Mouse (Mus musculus) stomach, embryonic 16.5 days (tissue): ENCODE results near the gene Kdelr1. TPM values are rescaled to one million over a fixed set of nuclear protein-coding genes. Genes with fewer than 3 reads are reported as not detected.

Experiments used
- ATAC-seq: fragments of 200-750 bp; cut with Nextera tagmentation; 2 replicates; pipeline ENCODE4 v1.8.0; 2017; ENCODE audit warnings: moderate number of reproducible peaks, moderate TSS enrichment; ENCODE audit not compliant: insufficient read depth, low FRiP score
- H3K27ac ChIP-seq: fragments of 300-500 bp; sonication (generic); 2 replicates; pipeline ENCODE4 v1.5.1; 2014; ENCODE audit warnings: low read length
- H3K27me3 ChIP-seq: fragments of 300-500 bp; sonication (generic); 2 replicates; pipeline ENCODE4 v1.6.1; 2014; ENCODE audit warnings: low read length, control low read depth, mixed read lengths; ENCODE audit not compliant: control insufficient read depth, insufficient read depth
- H3K36me3 ChIP-seq: fragments of 300-500 bp; sonication (generic); 2 replicates; pipeline ENCODE4 v1.6.1; 2014; ENCODE audit warnings: low read length; ENCODE audit not compliant: control insufficient read depth, insufficient read depth
- H3K4me1 ChIP-seq: fragments of 300-500 bp; sonication (generic); 2 replicates; pipeline ENCODE4 v1.6.1; 2014; ENCODE audit warnings: low read length, control low read depth, mixed read lengths; ENCODE audit not compliant: control insufficient read depth, insufficient read depth
- H3K4me2 ChIP-seq: fragments of 300-500 bp; sonication (generic); 2 replicates; pipeline ENCODE4 v1.6.1; 2014; ENCODE audit warnings: low read depth, low read length, mixed read lengths
- H3K4me3 ChIP-seq: fragments of 300-500 bp; sonication (generic); replicated peaks from 2 replicates; pipeline ENCODE4 v1.5.1; 2014; ENCODE audit warnings: mild to moderate bottlenecking, low read length
- H3K9ac ChIP-seq: fragments of 300-500 bp; sonication (generic); 2 replicates; pipeline ENCODE4 v1.6.1; 2014; ENCODE audit warnings: low read length
- H3K9me3 ChIP-seq: fragments of 300-500 bp; sonication (generic); replicated peaks from 2 replicates; pipeline ENCODE4 v1.6.1; 2016; ENCODE audit warnings: low read length, control low read depth; ENCODE audit not compliant: control insufficient read depth
- WGBS: fragments of 180-500 bp; shearing (Covaris S2); extraction: QIAGEN DNeasy Blood & Tissue Kit; methylation state at CpG from one replicate; pipeline ENCODE4 v1.1.7; 2014; 5-methylcytosine and 5-hydroxymethylcytosine counted together
- polyA plus RNA-seq: library from polyadenylated mRNA; unstranded; fragments of >200 nt; fragmentation: Nextera tagmentation; extraction: Ambion mirVana; gene quantifications from 2 replicates; pipeline ENCODE4 v1.2.1, GENCODE M21; 2015

The Kdelr1 gene
- polyA plus RNA-seq, 1 experiment from 2014 or later = 76.7 TPM

- no peak overlapping the region for H3K4me2 ChIP-seq
- H3K4me3 ChIP-seq = no peak overlapping the region
- no peaks in the 10 kb centered on the region for H3K9me3 ChIP-seq
- H3K4me1 ChIP-seq = no peaks in the 10 kb centered on the region
- WGBS = 82% methylated on average over 10 of the region's 10 CpGs
- H3K27me3 ChIP-seq = peaks cover 4% of the 10 kb centered on the region; the same call in 1 of the 2 replicates
- H3K9ac ChIP-seq = no peak overlapping the region
- H3K27ac ChIP-seq = no peak overlapping the region
- H3K36me3 ChIP-seq = no peaks in the 10 kb centered on the region
- no peak for ATAC-seq
Observed at GRCm38 (mm10) chr7:45842950-45843744, 29.4 kb upstream of the Kdelr1 start.

- Histone ChIP-seq H3K9me3 (no peaks in the 10 kb centered on the region), H3K9ac (peak overlapping the region; percentile 33; the same call in 1 of the 2 replicates), H3K27ac (no peak overlapping the region), H3K4me1 (0 out of 2 replicates have a peak, but pooled peaks cover 2% of the 10 kb centered on the region), H3K36me3 (no peaks in the 10 kb centered on the region), H3K4me2 (no peak overlapping the region), H3K27me3 (no peaks in the 10 kb centered on the region; the same call in 1 of the 2 replicates), H3K4me3 (no peak overlapping the region)
- no peak for ATAC-seq
- WGBS = 9% methylated on average over 6 of the region's 6 CpGs
Observed at GRCm38 (mm10) chr7:45848447-45849027, 24.0 kb upstream of the Kdelr1 start.

DNA sequence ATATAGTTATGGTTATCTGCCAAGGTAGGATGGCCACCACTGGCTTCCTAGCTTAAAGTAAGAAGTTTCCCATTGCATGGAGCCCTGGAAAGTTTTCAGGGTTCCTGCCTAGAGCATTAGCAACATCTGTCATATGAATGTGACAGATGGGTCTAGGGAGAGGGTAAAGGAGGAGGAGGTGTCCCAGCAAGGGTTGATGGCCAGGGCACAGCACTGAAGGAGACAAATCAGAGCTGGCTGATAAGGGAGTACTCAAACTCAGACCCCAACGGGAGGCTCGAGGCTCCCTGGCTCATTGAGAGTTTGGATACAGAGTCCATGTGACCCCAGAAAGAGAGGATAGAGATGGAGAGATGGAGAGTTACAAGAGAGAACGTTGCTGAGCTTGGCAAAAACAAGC is 21.9 kb upstream of the Kdelr1 start:
- WGBS = 66% methylated on average over 3 of the region's 3 CpGs
- Histone ChIP-seq H3K36me3 (no peaks in the 10 kb centered on the region), H3K9me3 (no peaks in the 10 kb centered on the region), H3K4me3 (no peak overlapping the region), H3K27me3 (no peaks in the 10 kb centered on the region; the same call in 1 of the 2 replicates), H3K4me1 (0 out of 2 replicates have a peak, but pooled peaks cover 2% of the 10 kb centered on the region), H3K9ac (no peak overlapping the region), H3K27ac (no peak overlapping the region), H3K4me2 (no peak overlapping the region)
- ATAC-seq = no peak

DNA sequence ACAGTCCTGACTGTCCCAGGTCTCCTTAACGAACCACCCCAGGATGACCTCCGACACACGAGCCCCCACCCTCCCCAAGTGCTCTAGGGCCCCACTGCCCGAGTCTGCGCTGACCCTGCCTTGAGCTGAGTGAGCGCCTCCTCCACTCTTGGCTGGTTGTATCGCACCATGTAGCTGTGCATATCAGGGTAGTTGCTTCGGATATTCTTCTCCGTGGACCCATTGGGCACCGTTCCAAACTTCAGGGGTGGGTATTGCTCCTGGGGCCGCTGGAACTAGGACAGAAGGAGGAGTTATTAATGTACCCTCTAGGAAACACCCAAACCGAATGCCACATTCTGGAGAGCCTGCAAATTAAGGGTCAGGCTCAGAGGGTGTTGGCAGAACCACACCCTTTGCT is 19.5 kb upstream of the Kdelr1 start:
- H3K4me1 ChIP-seq = 0 out of 2 replicates have a peak, but pooled peaks cover 12% of the 10 kb centered on the region
- no peak overlapping the region for H3K4me3 ChIP-seq
- 80% methylated on average over 12 of the region's 12 CpGs for WGBS
- H3K9me3 ChIP-seq = no peaks in the 10 kb centered on the region
- no peak overlapping the region for H3K4me2 ChIP-seq
- no peak for ATAC-seq
- H3K36me3 ChIP-seq = no peaks in the 10 kb centered on the region
- H3K9ac ChIP-seq = no peak overlapping the region
- H3K27me3 ChIP-seq = peaks cover 4% of the 10 kb centered on the region; the same call in 1 of the 2 replicates
- no peak overlapping the region for H3K27ac ChIP-seq

GRCm38 (mm10) chr7:45856950-45857901 is 15.3 kb upstream of the Kdelr1 start:
- Histone ChIP-seq H3K4me1 (0 out of 2 replicates have a peak, but pooled peaks cover 9% of the 10 kb centered on the region), H3K4me3 (peak overlapping the region; percentile 42), H3K9me3 (no peaks in the 10 kb centered on the region), H3K4me2 (peak overlapping the region; percentile 48), H3K9ac (peak overlapping the region; percentile 53; the same call in 1 of the 2 replicates), H3K36me3 (no peaks in the 10 kb centered on the region), H3K27me3 (0 out of 2 replicates have a peak, but pooled peaks cover 6% of the 10 kb centered on the region), H3K27ac (no peak overlapping the region)
- ATAC-seq = peak; percentile 32
- WGBS = 7% methylated on average over 30 of the region's 30 CpGs

GRCm38 (mm10) chr7:45859008-45859407 is 13.6 kb upstream of the Kdelr1 start:
- peak; percentile 48; the same call in 1 of the 2 replicates for ATAC-seq
- H3K4me1 ChIP-seq = 0 out of 2 replicates have a peak, but pooled peaks cover 9% of the 10 kb centered on the region
- no peaks in the 10 kb centered on the region for H3K36me3 ChIP-seq
- H3K4me2 ChIP-seq = no peak overlapping the region
- WGBS = 34% methylated on average over 4 of the region's 4 CpGs
- no peak overlapping the region for H3K27ac ChIP-seq
- H3K4me3 ChIP-seq = no peak overlapping the region
- no peak overlapping the region; the same call in 1 of the 2 replicates for H3K9ac ChIP-seq
- H3K9me3 ChIP-seq = no peaks in the 10 kb centered on the region
- 0 out of 2 replicates have a peak, but pooled peaks cover 6% of the 10 kb centered on the region for H3K27me3 ChIP-seq

GRCm38 (mm10) chr7:45862804-45863203 is 9.8 kb upstream of the Kdelr1 start:
- Histone ChIP-seq H3K4me2 (no peak overlapping the region), H3K4me1 (peaks cover 4% of the 10 kb centered on the region; the same call in 1 of the 2 replicates), H3K36me3 (no peaks in the 10 kb centered on the region), H3K27ac (no peak overlapping the region), H3K9me3 (no peaks in the 10 kb centered on the region), H3K4me3 (no peak overlapping the region), H3K27me3 (0 out of 2 replicates have a peak, but pooled peaks cover 3% of the 10 kb centered on the region), H3K9ac (no peak overlapping the region)
- WGBS = 85% methylated on average over 7 of the region's 7 CpGs
- no peak for ATAC-seq

DNA sequence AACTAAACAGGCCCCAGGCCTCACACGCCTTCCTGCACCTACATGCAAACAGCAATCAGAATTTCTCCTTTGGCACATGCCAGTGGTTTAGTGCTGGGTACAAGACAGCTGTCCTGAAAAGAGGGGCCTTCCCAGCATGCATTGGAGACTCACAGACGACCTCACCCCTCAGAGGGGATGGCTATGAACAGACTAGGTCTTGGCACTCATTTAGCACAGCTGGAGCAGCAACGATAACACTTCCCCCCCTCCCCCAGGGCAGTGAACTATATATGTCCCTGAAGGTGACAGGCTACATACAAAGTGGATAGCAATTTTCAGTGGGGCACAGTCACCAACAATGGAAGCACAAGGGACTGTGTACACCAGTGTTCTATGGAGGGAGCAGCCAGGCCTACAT is 8.1 kb upstream of the Kdelr1 start:
- H3K27ac ChIP-seq = no peak overlapping the region
- 63% methylated on average over 3 of the region's 3 CpGs for WGBS
- H3K4me1 ChIP-seq = peaks cover 10% of the 10 kb centered on the region
- H3K9ac ChIP-seq = no peak overlapping the region
- H3K27me3 ChIP-seq = peaks cover 2% of the 10 kb centered on the region; the same call in 1 of the 2 replicates
- no peak overlapping the region for H3K4me3 ChIP-seq
- no peak overlapping the region for H3K4me2 ChIP-seq
- H3K9me3 ChIP-seq = no peaks in the 10 kb centered on the region
- no peak for ATAC-seq
- no peaks in the 10 kb centered on the region for H3K36me3 ChIP-seq
